Mouse (Mus musculus) ES-E14 (cell line): ENCODE results near the gene Gpr27. TPM values are rescaled to one million over a fixed set of nuclear protein-coding genes. Genes with fewer than 3 reads are reported as not detected.

Experiments used
- DNase-seq: peaks from one replicate; pipeline ENCODE4 v3.0.0-alpha.2; 2013; ENCODE audit warnings: low read depth, low spot score
- H3K27ac ChIP-seq: 2 replicates; pipeline ENCODE4 v1.5.1; 2012; ENCODE audit warnings: low read depth, mild to moderate bottlenecking, low read length, moderate library complexity, mixed read lengths; ENCODE audit not compliant: poor library complexity, insufficient read depth, severe bottlenecking
- H3K36me3 ChIP-seq: 2 replicates; pipeline ENCODE4 v1.6.1; 2012; ENCODE audit warnings: mild to moderate bottlenecking, low read length, moderate library complexity, mixed read lengths; ENCODE audit not compliant: control insufficient read depth, poor library complexity, insufficient read depth, severe bottlenecking
- H3K4me1 ChIP-seq, 2 experiments: fragments of 150-350 bp in 1 of 2; sonication (generic) in 1 of 2; 2 replicates each; pipeline ENCODE4 v1.6.1; 2012; ENCODE audit warnings: low read length in 2 of 2, mild to moderate bottlenecking in 1 of 2, mixed read lengths in 1 of 2; ENCODE audit not compliant: control insufficient read depth in 2 of 2, insufficient read depth in 2 of 2, poor library complexity in 1 of 2
- H3K4me3 ChIP-seq, 2 experiments: fragments of 150-350 bp in 1 of 2; sonication (generic) in 1 of 2; 2 replicates each; pipeline ENCODE4 v1.5.1; 2012; ENCODE audit warnings: low read length in 2 of 2, low read depth in 1 of 2, mild to moderate bottlenecking in 1 of 2, mixed read lengths in 1 of 2; ENCODE audit not compliant: insufficient read depth in 1 of 2, poor library complexity in 1 of 2, severe bottlenecking in 1 of 2
- H3K9ac ChIP-seq: 2 replicates; pipeline ENCODE4 v1.6.1; 2012; ENCODE audit warnings: low read depth, mild to moderate bottlenecking, low read length, mixed read lengths; ENCODE audit not compliant: poor library complexity, insufficient read depth, severe bottlenecking
- H3K9me3 ChIP-seq: fragments of 150-350 bp; sonication (generic); 2 replicates; pipeline ENCODE4 v1.6.1; 2012; ENCODE audit warnings: low read depth, mild to moderate bottlenecking, low read length; ENCODE audit not compliant: control insufficient read depth, insufficient read depth
- CHD2 ChIP-seq: IDR thresholded peaks from 2 replicates; pipeline ENCODE4 v1.6.1; 2014; ENCODE audit warnings: mild to moderate bottlenecking, low read depth, low read length, inconsistent platforms
- HCFC1 ChIP-seq: IDR thresholded peaks from 2 replicates; pipeline ENCODE4 v1.6.1; 2012; ENCODE audit warnings: low read length, inconsistent platforms, borderline replicate concordance; ENCODE audit not compliant: insufficient read depth
- MAFK ChIP-seq: IDR thresholded peaks from 2 replicates; pipeline ENCODE4 v1.6.1; 2014; ENCODE audit warnings: mild to moderate bottlenecking, low read depth, low read length, inconsistent platforms; ENCODE audit not compliant: insufficient read depth
- ZC3H11A ChIP-seq: IDR thresholded peaks from 2 replicates; pipeline ENCODE4 v1.6.1; 2012; ENCODE audit warnings: low read depth, mild to moderate bottlenecking, inconsistent platforms, low read length, borderline replicate concordance
- ZNF384 ChIP-seq: IDR thresholded peaks from 2 replicates; pipeline ENCODE4 v1.6.1; 2012; ENCODE audit warnings: low read depth, low read length, inconsistent platforms
- in situ Hi-C, 2 experiments: fragments of 600-800 bp; cut with MboI; formaldehyde crosslinking; loops; one replicate each; pipeline ENCODE4 v1.15.1; 2025; ENCODE audit warnings: low sequenced_read_pairs in 2 of 2, inconsistent platforms in 1 of 2; ENCODE audit not compliant: unreplicated experiment in 2 of 2
- total RNA-seq: library from RNA; depleted of rRNA; stranded (reverse); fragments of 300-350 nt; gene quantifications from 2 replicates; pipeline ENCODE4 v1.2.3, GENCODE M21; 2012

Gene Gpr27
- total RNA-seq, 1 experiment = 1.7 TPM

DNA sequence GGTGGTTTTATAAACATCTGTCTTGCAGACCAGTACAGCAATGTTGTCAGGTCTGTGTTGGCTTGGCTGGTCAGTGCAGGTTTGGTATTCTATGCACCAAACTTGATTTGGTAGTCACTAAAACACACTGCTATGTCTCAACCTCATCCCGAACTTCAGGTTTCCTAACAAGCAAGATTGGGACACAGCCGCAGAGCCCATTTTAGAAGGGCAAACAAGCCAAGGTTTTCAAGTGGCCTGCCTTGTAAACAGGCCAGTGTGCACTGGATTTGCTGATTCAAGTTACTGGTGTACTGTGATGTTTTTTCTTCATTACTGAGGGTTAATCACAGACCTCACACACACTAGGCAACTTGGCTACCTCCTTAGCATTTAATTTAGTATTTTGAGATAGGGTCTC, 36.4 kb upstream of the Gpr27 start:
- TF ChIP-seq HCFC1 (no peak), MAFK (no peak), CHD2 (no peak), ZC3H11A (no peak), ZNF384 (no peak)

DNA sequence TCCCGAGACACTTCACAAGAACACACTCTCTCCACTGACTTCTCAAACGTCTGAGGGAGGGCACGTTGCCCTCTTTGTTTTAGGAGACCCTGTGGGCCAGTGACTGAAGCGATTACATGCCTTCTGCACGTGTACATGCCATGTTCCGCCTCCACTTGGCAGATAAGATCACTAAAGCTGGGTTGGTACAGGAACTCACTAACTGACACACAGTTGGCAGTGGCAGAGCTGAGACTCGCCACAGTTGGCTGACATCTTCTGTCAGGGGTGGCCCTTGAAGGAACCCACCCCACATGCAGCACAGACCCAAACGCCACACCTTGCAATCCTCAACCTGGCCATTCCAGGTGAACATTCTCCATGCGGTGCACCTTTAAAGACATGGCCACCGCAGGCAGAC, 33.9 kb upstream of the Gpr27 start:
- H3K9ac ChIP-seq = no peak overlapping the region
- no peak for DNase-seq
- in situ Hi-C loops = no loop called here
- no peaks in the 10 kb centered on the region for H3K36me3 ChIP-seq
- no peak for TF ChIP-seq MAFK
- TF ChIP-seq HCFC1 = no peak
- H3K27ac ChIP-seq = no peak overlapping the region; the same call in 1 of the 2 replicates
- H3K9me3 ChIP-seq = no peaks in the 10 kb centered on the region
- H3K4me3 ChIP-seq = no peak overlapping the region
- no peaks in the 10 kb centered on the region for H3K4me1 ChIP-seq

More for the DNA sequence above, 36.4 kb upstream of the Gpr27 start:
- Histone ChIP-seq H3K9me3 (no peaks in the 10 kb centered on the region), H3K4me3 (no peak overlapping the region), H3K36me3 (no peaks in the 10 kb centered on the region), H3K4me1 (no peaks in the 10 kb centered on the region), H3K9ac (no peak overlapping the region), H3K27ac (no peak overlapping the region)
- in situ Hi-C loops = no loop called here
- no peak for DNase-seq

DNA sequence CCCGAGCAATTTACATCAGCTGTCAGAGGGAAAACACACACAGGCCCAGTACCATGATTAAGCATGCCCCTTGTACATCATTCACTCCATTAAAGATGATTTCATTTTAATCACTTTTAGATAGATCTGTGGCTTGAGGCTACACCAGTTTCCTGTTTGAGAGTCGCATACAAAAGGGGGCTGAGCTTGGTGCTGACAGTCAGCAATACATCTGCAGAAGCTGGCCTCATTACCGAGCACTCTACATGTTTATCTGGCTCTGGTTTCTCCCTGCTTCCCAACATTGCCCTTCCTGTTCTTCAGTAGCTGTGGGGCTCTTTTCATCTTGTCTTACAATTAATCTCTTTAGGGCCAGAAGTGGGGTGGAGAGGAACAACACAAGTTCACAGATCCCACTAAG, 32.0 kb upstream of the Gpr27 start:
- DNase-seq = no peak
- H3K27ac ChIP-seq = no peak overlapping the region
- no peak overlapping the region for H3K4me3 ChIP-seq
- TF ChIP-seq HCFC1 (no peak), CHD2 (no peak), MAFK (no peak), ZNF384 (no peak), ZC3H11A (no peak)
- H3K9me3 ChIP-seq = no peaks in the 10 kb centered on the region
- in situ Hi-C loops = no loop called here
- H3K9ac ChIP-seq = no peak overlapping the region
- H3K36me3 ChIP-seq = no peaks in the 10 kb centered on the region
- no peaks in the 10 kb centered on the region for H3K4me1 ChIP-seq

DNA sequence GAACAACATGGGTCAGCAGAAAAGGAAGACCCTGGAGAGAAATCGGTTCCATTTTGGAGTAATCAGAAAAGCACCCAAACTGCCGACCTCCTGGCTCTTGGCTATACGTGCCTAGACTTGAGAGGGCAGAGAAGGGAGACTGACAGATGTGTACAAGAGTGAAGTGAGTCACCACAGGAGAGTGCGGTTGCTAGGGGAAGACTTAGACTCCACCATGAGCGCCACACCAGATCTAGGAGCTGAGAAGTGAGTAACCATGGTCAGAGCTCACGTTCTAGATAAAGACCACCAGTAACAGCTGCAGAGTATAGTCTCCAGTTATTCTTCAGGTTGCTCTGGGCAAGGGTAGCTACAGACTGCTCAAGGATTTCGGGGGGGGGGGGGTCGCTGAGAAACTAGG, 29.2 kb upstream of the Gpr27 start:
- Histone ChIP-seq H3K27ac (no peak overlapping the region), H3K9me3 (no peaks in the 10 kb centered on the region), H3K36me3 (no peaks in the 10 kb centered on the region), H3K4me3 (no peak overlapping the region), H3K4me1 (peaks cover 0 to 2% of the 10 kb centered on the region in 2 experiments; a peak in 1 of 4 replicates), H3K9ac (no peak overlapping the region)
- DNase-seq = no peak
- in situ Hi-C loops = no loop called here
- TF ChIP-seq HCFC1 (no peak), CHD2 (no peak), ZC3H11A (no peak), MAFK (no peak), ZNF384 (no peak)
